Mouse (Mus musculus) forebrain, embryonic 13.5 days (tissue): ENCODE results near the gene Trpm7. TPM values are rescaled to one million over a fixed set of nuclear protein-coding genes. Genes with fewer than 3 reads are reported as not detected.
A peak's percentile ranks its signal among the peaks of the same experiment; 100 is the strongest.

ENCODE experiments used
- ATAC-seq: fragments of 200-750 bp; cut with Nextera tagmentation; 2 replicates; pipeline ENCODE4 v1.8.0; 2017
- H3K27ac ChIP-seq: fragments of 300-500 bp; sonication (generic); 2 replicates; pipeline ENCODE4 v1.5.1; 2015; ENCODE audit warnings: inconsistent platforms, mild to moderate bottlenecking, moderate library complexity
- H3K27me3 ChIP-seq: fragments of 300-500 bp; sonication (generic); 2 replicates; pipeline ENCODE4 v1.6.1; 2015; ENCODE audit warnings: mild to moderate bottlenecking, inconsistent platforms
- H3K36me3 ChIP-seq: fragments of 300-500 bp; sonication (generic); 2 replicates; pipeline ENCODE4 v1.6.1; 2015; ENCODE audit warnings: mild to moderate bottlenecking, inconsistent platforms; ENCODE audit not compliant: poor library complexity, severe bottlenecking
- H3K4me1 ChIP-seq: fragments of 300-500 bp; sonication (generic); 2 replicates; pipeline ENCODE4 v1.6.1; 2015; ENCODE audit warnings: inconsistent platforms
- H3K4me2 ChIP-seq: fragments of 300-500 bp; sonication (generic); 2 replicates; pipeline ENCODE4 v1.6.1; 2015; ENCODE audit warnings: inconsistent platforms, mild to moderate bottlenecking, moderate library complexity
- H3K4me3 ChIP-seq: fragments of 300-500 bp; sonication (generic); 2 replicates; pipeline ENCODE4 v1.5.1; 2015; ENCODE audit warnings: mild to moderate bottlenecking, inconsistent platforms
- H3K9ac ChIP-seq: fragments of 300-500 bp; sonication (generic); 2 replicates; pipeline ENCODE4 v1.6.1; 2015; ENCODE audit warnings: mild to moderate bottlenecking, inconsistent platforms
- H3K9me3 ChIP-seq: fragments of 300-500 bp; sonication (generic); replicated peaks from 2 replicates; pipeline ENCODE4 v1.6.1; 2016; ENCODE audit warnings: inconsistent platforms
- whole genome bisulfite sequencing: fragments of 180-500 bp; shearing (Covaris S2); methylation state at CpG from one replicate; pipeline ENCODE4 v1.1.7; 2015; 5-methylcytosine and 5-hydroxymethylcytosine counted together
- polyA plus RNA-seq: library from polyadenylated mRNA; unstranded; fragments of >200 nt; fragmentation: Nextera tagmentation; extraction: Ambion mirVana; gene quantifications from 2 replicates; pipeline ENCODE4 v1.2.1, GENCODE M21; 2015

The Trpm7 gene
- polyA plus RNA-seq, 1 experiment from 2014 or later: 41.3 TPM

- Histone ChIP-seq H3K4me3 (no peak overlapping the region), H3K36me3 (peaks cover 73% of the 10 kb centered on the region), H3K4me1 (no peaks in the 10 kb centered on the region), H3K9ac (no peak overlapping the region), H3K4me2 (no peak overlapping the region), H3K27me3 (no peaks in the 10 kb centered on the region), H3K9me3 (no peaks in the 10 kb centered on the region), H3K27ac (no peak overlapping the region)
- no peak for ATAC-seq
- 97% methylated on average over 3 of the region's 3 CpGs for WGBS
These were observed 74.0 kb downstream of the Trpm7 start for GRCm38 (mm10) chr2:126801980-126802379.

- peaks cover 68% of the 10 kb centered on the region for H3K36me3 ChIP-seq
- no peak overlapping the region for H3K27ac ChIP-seq
- no peak overlapping the region for H3K9ac ChIP-seq
- WGBS: 84% methylated on average over 5 of the region's 5 CpGs
- no peak overlapping the region for H3K4me2 ChIP-seq
- no peaks in the 10 kb centered on the region for H3K9me3 ChIP-seq
- no peaks in the 10 kb centered on the region for H3K4me1 ChIP-seq
- H3K4me3 ChIP-seq: no peak overlapping the region
- ATAC-seq: no peak
- H3K27me3 ChIP-seq: no peaks in the 10 kb centered on the region
These were observed 77.6 kb downstream of the Trpm7 start for GRCm38 (mm10) chr2:126798455-126798854.

GRCm38 (mm10) chr2:126795708-126796107 lies 80.3 kb downstream of the Trpm7 start:
- Histone ChIP-seq H3K27me3 (no peaks in the 10 kb centered on the region), H3K4me3 (no peak overlapping the region), H3K4me1 (no peaks in the 10 kb centered on the region), H3K9ac (no peak overlapping the region), H3K4me2 (no peak overlapping the region), H3K9me3 (no peaks in the 10 kb centered on the region), H3K36me3 (peaks cover 70% of the 10 kb centered on the region), H3K27ac (no peak overlapping the region)
- 87% methylated on average over 3 of the region's 3 CpGs for WGBS
- no peak for ATAC-seq

- Histone ChIP-seq H3K27me3 (no peaks in the 10 kb centered on the region), H3K4me1 (no peaks in the 10 kb centered on the region; the same call in 1 of the 2 replicates), H3K4me2 (no peak overlapping the region), H3K4me3 (no peak overlapping the region), H3K9ac (no peak overlapping the region), H3K27ac (no peak overlapping the region), H3K36me3 (peaks cover 46% of the 10 kb centered on the region), H3K9me3 (no peaks in the 10 kb centered on the region)
- WGBS: 82% methylated on average over 5 of the region's 5 CpGs
- no peak for ATAC-seq
These were observed 83.4 kb downstream of the Trpm7 start for GRCm38 (mm10) chr2:126792611-126793010.

GRCm38 (mm10) chr2:126787721-126788342 lies 88.2 kb downstream of the Trpm7 start:
- Histone ChIP-seq H3K36me3 (peaks cover 14% of the 10 kb centered on the region), H3K9me3 (no peaks in the 10 kb centered on the region), H3K4me1 (no peaks in the 10 kb centered on the region; the same call in 1 of the 2 replicates), H3K27me3 (no peaks in the 10 kb centered on the region), H3K9ac (no peak overlapping the region), H3K4me2 (no peak overlapping the region), H3K27ac (0 out of 2 replicates have a peak overlapping the region, but pooled peaks have one; percentile 1), H3K4me3 (no peak overlapping the region)
- no peak for ATAC-seq
- 46% methylated on average over 9 of the region's 9 CpGs for WGBS

- Histone ChIP-seq H3K9me3 (no peaks in the 10 kb centered on the region), H3K27ac (no peak within 1 kb of the TSS), H3K4me3 (no peak within 1 kb of the TSS), H3K4me1 (no peaks in the 10 kb centered on the region; the same call in 1 of the 2 replicates), H3K9ac (no peak within 1 kb of the TSS), H3K36me3 (no peaks in the 10 kb centered on the region), H3K27me3 (no peaks in the 10 kb centered on the region), H3K4me2 (no peak within 1 kb of the TSS)
- ATAC-seq: no peak
- 67% methylated on average over 4 of the region's 4 CpGs for WGBS
These were observed 92.7 kb downstream of the Trpm7 start, which contains the start of gene Usp50 for GRCm38 (mm10) chr2:126783370-126783769. Usp50 (minus strand) TSS chr2:126783470.

GRCm38 (mm10) chr2:126782433-126782832 lies 93.6 kb downstream of the Trpm7 start:
- Histone ChIP-seq H3K9ac (no peak overlapping the region), H3K4me1 (no peaks in the 10 kb centered on the region), H3K4me2 (no peak overlapping the region), H3K27ac (no peak overlapping the region), H3K9me3 (no peaks in the 10 kb centered on the region), H3K4me3 (no peak overlapping the region), H3K27me3 (no peaks in the 10 kb centered on the region), H3K36me3 (no peaks in the 10 kb centered on the region)
- peak; percentile 80 for ATAC-seq
- 81% methylated on average over 3 of the region's 3 CpGs for WGBS

GRCm38 (mm10) chr2:126781478-126781877 lies 94.6 kb downstream of the Trpm7 start:
- Histone ChIP-seq H3K4me2 (no peak overlapping the region), H3K27me3 (no peaks in the 10 kb centered on the region), H3K4me3 (no peak overlapping the region), H3K27ac (no peak overlapping the region), H3K9me3 (no peaks in the 10 kb centered on the region), H3K9ac (no peak overlapping the region), H3K4me1 (no peaks in the 10 kb centered on the region), H3K36me3 (no peaks in the 10 kb centered on the region)
- no peak for ATAC-seq
- WGBS: 86% methylated on average over 1 of the region's 1 CpGs

- H3K9me3 ChIP-seq: no peaks in the 10 kb centered on the region
- H3K27ac ChIP-seq: no peak overlapping the region
- H3K4me3 ChIP-seq: no peak overlapping the region
- ATAC-seq: no peak
- H3K27me3 ChIP-seq: no peaks in the 10 kb centered on the region
- H3K36me3 ChIP-seq: no peaks in the 10 kb centered on the region
- H3K4me2 ChIP-seq: no peak overlapping the region
- no peaks in the 10 kb centered on the region for H3K4me1 ChIP-seq
- H3K9ac ChIP-seq: no peak overlapping the region
- 88% methylated on average over 10 of the region's 10 CpGs for WGBS
These were observed 95.7 kb downstream of the Trpm7 start for GRCm38 (mm10) chr2:126780286-126780685.

- H3K36me3 ChIP-seq: no peaks in the 10 kb centered on the region
- no peak overlapping the region for H3K9ac ChIP-seq
- no peak overlapping the region for H3K27ac ChIP-seq
- H3K27me3 ChIP-seq: no peaks in the 10 kb centered on the region
- no peaks in the 10 kb centered on the region for H3K9me3 ChIP-seq
- no peak overlapping the region for H3K4me2 ChIP-seq
- H3K4me3 ChIP-seq: no peak overlapping the region
- ATAC-seq: no peak
- H3K4me1 ChIP-seq: no peaks in the 10 kb centered on the region
- WGBS: 80% methylated on average over 4 of the region's 4 CpGs
These were observed 97.2 kb downstream of the Trpm7 start for GRCm38 (mm10) chr2:126778806-126779205.

GRCm38 (mm10) chr2:126776416-126776815 lies 99.6 kb downstream of the Trpm7 start:
- no peaks in the 10 kb centered on the region for H3K4me1 ChIP-seq
- H3K36me3 ChIP-seq: no peaks in the 10 kb centered on the region
- no peak overlapping the region for H3K9ac ChIP-seq
- H3K27me3 ChIP-seq: no peaks in the 10 kb centered on the region
- H3K9me3 ChIP-seq: no peaks in the 10 kb centered on the region
- 66% methylated on average over 1 of the region's 1 CpGs for WGBS
- H3K27ac ChIP-seq: no peak overlapping the region
- H3K4me3 ChIP-seq: no peak overlapping the region
- no peak for ATAC-seq
- no peak overlapping the region for H3K4me2 ChIP-seq

- 83% methylated on average over 4 of the region's 4 CpGs for WGBS
- Histone ChIP-seq H3K9ac (no peak overlapping the region), H3K27me3 (no peaks in the 10 kb centered on the region), H3K4me2 (no peak overlapping the region), H3K4me1 (no peaks in the 10 kb centered on the region), H3K27ac (no peak overlapping the region), H3K36me3 (no peaks in the 10 kb centered on the region), H3K4me3 (no peak overlapping the region), H3K9me3 (no peaks in the 10 kb centered on the region)
- no peak for ATAC-seq
These were observed 100.1 kb downstream of the Trpm7 start for GRCm38 (mm10) chr2:126775951-126776350.

- Histone ChIP-seq H3K36me3 (no peaks in the 10 kb centered on the region), H3K4me2 (no peak overlapping the region), H3K9me3 (no peaks in the 10 kb centered on the region), H3K27me3 (no peaks in the 10 kb centered on the region), H3K4me3 (no peak overlapping the region), H3K4me1 (no peaks in the 10 kb centered on the region), H3K27ac (no peak overlapping the region), H3K9ac (no peak overlapping the region)
- no peak for ATAC-seq
- WGBS: 91% methylated on average over 5 of the region's 5 CpGs
These were observed 103.8 kb downstream of the Trpm7 start for GRCm38 (mm10) chr2:126772217-126772616.
